Mouse (Mus musculus) midbrain, postnatal 0 days (tissue): ENCODE measurements around the gene Cry2. TPM values are rescaled to one million over a fixed set of nuclear protein-coding genes. Genes with fewer than 3 reads are reported as not detected.
A peak's percentile ranks its signal among the peaks of the same experiment; 100 is the strongest.

Experiments used
- ATAC-seq: fragments of 200-750 bp; cut with Nextera tagmentation; 2 replicates; pipeline ENCODE4 v1.8.0; 2017; ENCODE audit warnings: moderate number of reproducible peaks, mild to moderate bottlenecking, moderate TSS enrichment, moderate library complexity; ENCODE audit not compliant: low FRiP score
- DNase-seq: peaks from one replicate; pipeline ENCODE4 v3.0.0-alpha.2; 2015; ENCODE audit warnings: low spot score
- H3K27ac ChIP-seq: fragments of 300-500 bp; sonication (generic); 2 replicates; pipeline ENCODE4 v1.5.1; 2014; ENCODE audit warnings: low read depth, mild to moderate bottlenecking, low read length, mixed read lengths
- H3K27me3 ChIP-seq: fragments of 300-500 bp; sonication (generic); 2 replicates; pipeline ENCODE4 v1.6.1; 2014; ENCODE audit warnings: low read length, control low read depth, mixed read lengths; ENCODE audit not compliant: insufficient read depth
- H3K36me3 ChIP-seq: fragments of 300-500 bp; sonication (generic); 2 replicates; pipeline ENCODE4 v1.6.1; 2014; ENCODE audit warnings: low read length, control low read depth, mixed read lengths; ENCODE audit not compliant: insufficient read depth
- H3K4me1 ChIP-seq: fragments of 300-500 bp; sonication (generic); 2 replicates; pipeline ENCODE4 v1.6.1; 2014; ENCODE audit warnings: mild to moderate bottlenecking, control low read depth, antibody characterized with exemption, low read length, mixed read lengths; ENCODE audit not compliant: insufficient read depth
- H3K4me2 ChIP-seq: fragments of 300-500 bp; sonication (generic); 2 replicates; pipeline ENCODE4 v1.6.1; 2014; ENCODE audit warnings: low read depth, mild to moderate bottlenecking, low read length, mixed read lengths; ENCODE audit not compliant: poor library complexity, severe bottlenecking
- H3K4me3 ChIP-seq: fragments of 300-500 bp; sonication (generic); 2 replicates; pipeline ENCODE4 v1.5.1; 2014; ENCODE audit warnings: low read depth, mild to moderate bottlenecking, low read length, moderate library complexity
- H3K9ac ChIP-seq: fragments of 300-500 bp; sonication (generic); replicated peaks from 2 replicates; pipeline ENCODE4 v1.6.1; 2014; ENCODE audit warnings: mild to moderate bottlenecking, low read length, moderate library complexity, mixed read lengths; ENCODE audit not compliant: poor library complexity, severe bottlenecking
- H3K9me3 ChIP-seq: fragments of 300-500 bp; sonication (generic); 2 replicates; pipeline ENCODE4 v1.6.1; 2016; ENCODE audit warnings: low read length, control low read depth
- CTCF ChIP-seq: IDR thresholded peaks from 2 replicates; pipeline ENCODE4 v1.5.1; 2016; ENCODE audit warnings: antibody characterized with exemption, mild to moderate bottlenecking
- WGBS: fragments of 180-500 bp; shearing (Covaris S2); extraction: QIAGEN DNeasy Blood & Tissue Kit; methylation state at CpG from one replicate; pipeline ENCODE4 v1.1.7; 2014; 5-methylcytosine and 5-hydroxymethylcytosine counted together
- polyA plus RNA-seq: library from polyadenylated mRNA; unstranded; fragments of >200 nt; fragmentation: Nextera tagmentation; extraction: Ambion mirVana; gene quantifications from 2 replicates; pipeline ENCODE4 v1.2.1, GENCODE M21; 2015
- total RNA-seq: library from RNA; depleted of rRNA; stranded (reverse); fragments of >200 nt; gene quantifications from 2 replicates; pipeline ENCODE4 v1.2.3, GENCODE M21; 2014

Cry2 gene
- total and polyA plus RNA-seq, 2 experiments from 2014 or later, result 41.9 to 55.2 TPM

GRCm38 (mm10) chr2:92459141-92459920, 25.5 kb upstream of the Cry2 start:
- H3K36me3 ChIP-seq, result peaks cover 4% of the 10 kb centered on the region
- H3K4me2 ChIP-seq, result peak overlapping the region; percentile 84
- under 1% methylated on average over 55 of the region's 55 CpGs for WGBS
- H3K4me3 ChIP-seq, result peak overlapping the region; percentile 79
- H3K27ac ChIP-seq, result peak overlapping the region; percentile 69
- no peaks in the 10 kb centered on the region for H3K9me3 ChIP-seq
- peak overlapping the region; percentile 67 for H3K9ac ChIP-seq
- peaks cover 22% of the 10 kb centered on the region for H3K4me1 ChIP-seq
- TF ChIP-seq CTCF, result no peak
- DNase-seq (peak; percentile 86), ATAC-seq (peak; percentile 79)
- no peaks in the 10 kb centered on the region for H3K27me3 ChIP-seq

GRCm38 (mm10) chr2:92458481-92458880, 24.6 kb upstream of the Cry2 start:
- Histone ChIP-seq H3K36me3 (peaks cover 11% of the 10 kb centered on the region), H3K9me3 (no peaks in the 10 kb centered on the region), H3K4me3 (peak overlapping the region; percentile 79), H3K4me2 (peak overlapping the region; percentile 84), H3K27ac (no peak overlapping the region), H3K4me1 (peaks cover 22% of the 10 kb centered on the region), H3K9ac (peak overlapping the region; percentile 67), H3K27me3 (no peaks in the 10 kb centered on the region)
- DNase-seq (no peak), ATAC-seq (no peak)
- WGBS, result 75% methylated on average over 13 of the region's 13 CpGs
- TF ChIP-seq CTCF, result no peak

- TF ChIP-seq CTCF, result peak; percentile 10; the same call in 1 of the 2 replicates
- DNase-seq (no peak), ATAC-seq (no peak)
- Histone ChIP-seq H3K4me3 (no peak overlapping the region), H3K4me2 (peak overlapping the region; percentile 84), H3K9me3 (no peaks in the 10 kb centered on the region), H3K27ac (no peak overlapping the region), H3K9ac (peak overlapping the region; percentile 24; the same call in 1 of the 2 replicates), H3K36me3 (peaks cover 18% of the 10 kb centered on the region), H3K27me3 (no peaks in the 10 kb centered on the region), H3K4me1 (peaks cover 22% of the 10 kb centered on the region)
- 67% methylated on average over 8 of the region's 8 CpGs for WGBS
Measured at GRCm38 (mm10) chr2:92456970-92457530, 23.2 kb upstream of the Cry2 start.

GRCm38 (mm10) chr2:92455704-92456103, 21.9 kb upstream of the Cry2 start:
- H3K9me3 ChIP-seq, result no peaks in the 10 kb centered on the region
- WGBS, result 52% methylated on average over 3 of the region's 3 CpGs
- H3K36me3 ChIP-seq, result peaks cover 18% of the 10 kb centered on the region
- no peak for TF ChIP-seq CTCF
- H3K9ac ChIP-seq, result peak overlapping the region; percentile 29; the same call in 1 of the 2 replicates
- peaks cover 22% of the 10 kb centered on the region for H3K4me1 ChIP-seq
- H3K4me2 ChIP-seq, result no peak overlapping the region
- ATAC-seq (no peak), DNase-seq (no peak)
- H3K4me3 ChIP-seq, result no peak overlapping the region
- no peak overlapping the region for H3K27ac ChIP-seq
- no peaks in the 10 kb centered on the region for H3K27me3 ChIP-seq

GRCm38 (mm10) chr2:92454166-92454565, 20.3 kb upstream of the Cry2 start:
- Histone ChIP-seq H3K27me3 (no peaks in the 10 kb centered on the region), H3K36me3 (peaks cover 18% of the 10 kb centered on the region), H3K4me2 (no peak overlapping the region), H3K9me3 (no peaks in the 10 kb centered on the region), H3K4me3 (no peak overlapping the region), H3K4me1 (peaks cover 22% of the 10 kb centered on the region), H3K9ac (no peak overlapping the region), H3K27ac (no peak overlapping the region)
- ATAC-seq (no peak), DNase-seq (no peak)
- WGBS, result 93% methylated on average over 11 of the region's 11 CpGs
- no peak for TF ChIP-seq CTCF

GRCm38 (mm10) chr2:92451126-92451525, 17.3 kb upstream of the Cry2 start:
- peaks cover 18% of the 10 kb centered on the region for H3K36me3 ChIP-seq
- ATAC-seq (no peak), DNase-seq (no peak)
- no peaks in the 10 kb centered on the region for H3K9me3 ChIP-seq
- no peak overlapping the region for H3K27ac ChIP-seq
- WGBS, result 90% methylated on average over 3 of the region's 3 CpGs
- no peaks in the 10 kb centered on the region; the same call in 1 of the 2 replicates for H3K4me1 ChIP-seq
- no peaks in the 10 kb centered on the region for H3K27me3 ChIP-seq
- TF ChIP-seq CTCF, result no peak
- H3K4me3 ChIP-seq, result no peak overlapping the region
- no peak overlapping the region for H3K9ac ChIP-seq
- H3K4me2 ChIP-seq, result no peak overlapping the region
